Mouse (Mus musculus) naive thymus-derived CD4-positive, alpha-beta T cell, adult 2 months (primary cell): ENCODE data around the gene Il21r.
A peak's percentile ranks its signal among the peaks of the same experiment; 100 is the strongest.

Experiments used
- DNase-seq: peaks from one replicate; pipeline ENCODE4 v3.0.0-alpha.2; 2011; ENCODE audit warnings: low read depth

The Il21r gene

DNA sequence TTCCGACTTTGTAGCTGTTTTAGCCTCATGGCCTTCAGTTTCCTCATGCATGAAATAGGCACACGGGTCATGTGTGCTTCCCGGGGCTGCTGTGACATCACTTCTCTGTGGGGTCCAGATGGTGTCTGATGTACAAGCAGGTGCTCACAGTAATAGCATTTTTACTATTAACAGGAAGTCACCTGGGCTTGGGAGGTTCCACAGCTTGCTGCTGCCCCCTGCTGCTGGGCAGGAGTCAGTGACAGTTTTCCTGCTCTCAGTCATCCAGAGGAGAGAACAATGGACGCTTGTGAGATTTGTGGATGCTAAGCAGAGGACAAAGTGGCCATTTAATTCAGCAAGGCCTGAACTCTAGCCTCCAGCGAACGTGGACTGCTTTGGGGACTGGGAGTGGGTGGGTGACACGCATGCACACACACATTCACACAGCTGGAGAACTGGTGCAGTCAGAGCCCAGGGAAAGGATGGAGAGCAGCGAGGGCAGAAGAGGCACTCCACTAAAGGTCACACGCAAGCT, 35.7 kb downstream of the Il21r start:
- DNase-seq, result peak; percentile 88

DNA sequence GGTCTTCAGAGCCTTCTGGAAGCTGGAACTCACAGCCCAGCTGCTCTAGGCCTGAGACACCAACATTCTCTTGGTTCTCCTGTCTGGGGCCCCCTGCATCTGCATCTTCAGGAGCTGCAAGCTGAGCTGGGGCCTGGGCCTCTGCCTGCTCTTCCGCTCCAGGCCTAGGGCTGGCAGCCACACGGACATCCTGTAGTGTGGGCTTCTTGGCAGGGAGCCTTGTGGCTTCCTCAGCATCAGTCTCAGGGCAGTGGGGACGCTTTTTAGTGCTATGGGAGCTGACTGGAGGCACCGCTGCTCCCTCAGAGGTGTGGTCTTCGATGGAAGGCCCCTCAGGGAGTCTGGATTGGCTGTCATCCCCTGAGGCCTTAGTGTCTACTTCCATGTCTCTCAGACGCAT, 40.7 kb downstream of the Il21r start:
- no peak for DNase-seq

DNA sequence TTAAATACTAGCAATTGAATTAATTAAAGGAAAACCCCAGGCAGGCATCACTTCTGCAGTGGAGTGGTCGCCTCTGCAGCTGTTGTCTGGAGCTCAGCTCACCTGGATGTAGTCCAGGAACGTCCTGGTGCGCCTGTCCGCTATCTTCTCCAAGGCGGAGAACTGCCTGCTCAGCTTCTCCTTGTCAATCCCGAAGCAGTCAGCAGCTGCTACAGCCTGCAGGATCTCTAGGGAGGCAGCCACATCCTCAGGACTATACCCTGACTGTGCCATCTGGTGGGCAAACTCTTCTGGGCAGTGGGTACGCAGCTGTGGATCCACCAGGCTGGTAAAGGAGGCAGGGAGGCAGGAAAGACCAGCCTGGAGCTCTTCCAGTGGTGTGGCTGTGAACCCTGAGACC, 42.2 kb downstream of the Il21r start:
- DNase-seq, result no peak

DNA sequence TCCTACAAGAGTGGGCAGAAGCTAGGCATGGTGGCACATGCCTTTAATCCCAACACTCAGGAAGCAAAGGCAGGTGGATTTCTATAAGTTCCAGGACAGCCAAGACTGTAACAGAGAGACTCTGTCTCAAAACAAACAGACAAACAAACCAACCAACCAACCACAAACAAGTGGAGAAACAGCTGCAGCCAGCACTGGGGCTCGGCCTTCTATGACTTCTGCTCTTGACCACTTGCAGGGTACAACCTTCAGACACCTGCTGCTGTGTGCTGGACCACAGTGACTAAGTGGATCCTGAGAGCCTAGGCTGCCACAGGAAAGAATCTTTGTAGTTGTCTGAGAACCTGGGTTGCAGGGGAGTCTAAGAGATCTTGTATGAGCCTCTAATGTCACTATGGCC, 45.8 kb downstream of the Il21r start:
- no peak for DNase-seq

DNA sequence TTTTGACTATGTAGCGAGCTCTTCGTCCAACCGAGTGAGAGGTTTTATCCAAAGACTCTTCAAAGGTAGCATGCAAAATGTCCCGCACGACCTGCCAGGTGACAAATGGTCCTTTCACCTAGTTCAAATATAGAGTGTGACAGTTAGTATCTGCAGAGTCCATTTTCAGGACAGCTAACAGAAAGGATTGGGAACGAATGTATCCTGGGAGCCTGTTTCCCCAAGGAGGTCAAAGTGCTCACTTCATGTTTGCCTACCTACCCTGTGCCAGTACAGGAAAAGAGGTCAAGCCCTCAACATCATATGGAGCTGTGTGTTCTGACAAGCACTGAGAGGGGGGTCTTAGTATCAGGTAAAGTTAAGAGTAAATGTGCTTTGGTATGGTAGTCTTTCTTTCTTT, 54.3 kb downstream of the Il21r start:
- DNase-seq, result no peak

DNA sequence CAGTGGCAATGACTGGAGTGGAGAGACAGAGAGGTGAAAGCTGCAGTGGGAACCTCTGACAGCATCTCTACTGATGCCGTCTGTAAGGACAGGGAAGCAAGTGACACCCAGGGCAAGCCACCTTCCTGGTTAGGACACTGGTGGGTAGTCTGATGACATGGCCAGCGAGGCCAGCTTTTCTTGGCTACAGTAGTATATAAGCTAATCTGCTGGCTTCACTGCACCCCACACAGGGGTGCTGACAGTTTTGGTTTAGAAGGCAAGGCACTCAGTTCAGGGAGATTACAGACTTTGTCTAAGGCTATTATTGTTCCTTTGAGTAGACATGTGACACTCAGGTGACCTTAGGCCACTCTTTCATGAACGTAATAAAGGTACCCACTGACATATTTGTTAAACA, 60.4 kb downstream of the Il21r start:
- DNase-seq, result no peak

DNA sequence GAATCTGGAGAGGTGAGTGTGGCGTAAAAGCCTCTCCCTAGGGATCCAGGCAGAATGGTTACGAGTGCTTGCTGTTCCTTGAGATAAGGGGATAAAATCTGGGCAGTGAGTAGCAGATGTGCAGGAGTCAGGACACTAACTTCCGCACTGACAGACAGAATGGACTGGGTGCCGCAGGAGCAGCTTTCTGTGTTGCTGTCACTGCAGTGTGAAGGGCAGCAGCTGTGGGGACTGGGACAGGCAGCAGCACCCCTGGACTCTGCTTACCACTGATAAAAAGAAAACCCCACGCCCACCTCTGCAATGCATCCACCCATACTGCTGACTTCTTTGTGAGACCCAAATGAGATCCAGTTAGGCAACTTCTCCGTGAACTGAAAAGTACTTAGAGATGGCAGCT, 67.6 kb downstream of the Il21r start:
- DNase-seq, result no peak

DNA sequence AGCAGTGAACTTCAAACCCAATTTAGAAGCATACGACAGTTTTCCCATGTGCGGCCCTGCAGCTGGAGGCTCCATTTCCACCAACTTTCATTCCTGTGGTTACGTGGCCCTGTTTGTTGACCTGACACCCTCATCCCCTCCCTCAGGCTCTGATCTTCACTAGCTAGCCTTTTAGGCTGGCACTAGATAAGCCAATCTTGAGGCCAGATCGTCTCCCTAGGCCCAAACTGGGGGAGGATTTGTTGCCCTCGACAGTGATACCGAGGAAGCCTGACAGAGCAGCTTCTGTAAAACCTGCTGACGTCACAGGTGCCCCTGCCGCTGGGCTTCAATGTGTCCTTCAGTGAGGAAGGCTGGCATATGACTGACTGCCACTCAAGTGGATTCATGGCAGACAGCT, 68.2 kb downstream of the Il21r start:
- no peak for DNase-seq

DNA sequence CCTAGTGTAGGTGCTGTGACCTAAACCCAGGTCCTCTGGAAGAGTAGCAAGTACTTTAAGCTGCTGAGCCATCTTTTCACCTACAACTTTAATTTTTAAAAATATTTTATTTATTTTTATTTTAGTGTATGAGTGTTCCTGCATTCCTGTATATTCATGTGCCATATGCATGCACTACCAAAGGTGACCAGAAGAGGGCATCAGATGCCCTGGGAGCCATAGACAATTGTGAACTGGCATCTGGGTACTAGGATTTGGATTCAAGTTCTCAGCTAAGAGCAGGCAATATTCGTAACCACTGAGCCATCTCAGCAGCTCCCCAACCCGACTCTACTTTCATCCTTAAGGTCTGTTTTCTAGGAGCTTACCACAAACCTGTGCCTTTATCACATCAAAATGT, 71.7 kb downstream of the Il21r start:
- DNase-seq, result peak; percentile 78

DNA sequence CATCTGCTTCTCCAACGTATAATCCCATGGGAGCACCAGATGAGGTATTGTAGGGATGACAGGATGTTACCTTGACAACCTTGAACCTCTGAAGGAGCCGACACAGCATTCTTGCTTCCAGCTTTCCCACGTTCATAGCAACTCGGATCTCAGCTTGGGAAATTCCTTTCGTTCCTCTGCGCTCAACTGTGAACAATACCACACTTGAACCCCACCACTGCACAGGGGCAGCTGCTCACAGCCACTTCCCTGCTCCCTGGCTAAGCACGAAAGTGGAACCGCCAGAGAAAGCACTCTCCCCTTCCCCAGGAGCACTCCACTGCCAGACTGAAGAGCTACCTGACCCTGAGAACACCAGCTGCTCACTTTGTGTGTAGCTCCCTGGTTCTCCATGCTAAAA, 75.5 kb downstream of the Il21r start:
- DNase-seq, result no peak

DNA sequence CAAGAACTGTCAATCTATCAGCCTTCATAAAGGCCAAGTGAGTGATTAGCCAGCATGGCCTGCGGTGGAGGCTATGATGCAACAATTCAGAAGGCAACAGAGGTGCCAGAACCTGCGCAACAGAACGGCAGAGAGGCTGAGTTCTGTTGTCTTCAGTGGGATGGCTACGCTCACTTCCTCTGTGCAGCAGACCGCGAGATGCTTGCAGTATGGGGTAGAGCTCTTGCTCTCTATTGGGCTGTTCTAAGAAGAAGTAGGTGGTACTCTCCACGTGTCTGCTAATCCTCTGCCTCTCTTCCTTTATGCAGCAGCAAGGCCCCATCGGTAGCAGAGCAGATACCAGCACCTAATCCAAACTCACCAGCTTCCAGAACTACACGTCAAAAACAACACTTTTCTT, 76.7 kb downstream of the Il21r start:
- DNase-seq, result no peak
